Mouse (Mus musculus): ENCODE data around the gene Taf1d.
"Not testable (repeated sequence)": the region's sequence is repeated elsewhere in the genome, so short reads cannot be mapped to it uniquely, and the experiment has no call there.

Taf1d gene

DNA sequence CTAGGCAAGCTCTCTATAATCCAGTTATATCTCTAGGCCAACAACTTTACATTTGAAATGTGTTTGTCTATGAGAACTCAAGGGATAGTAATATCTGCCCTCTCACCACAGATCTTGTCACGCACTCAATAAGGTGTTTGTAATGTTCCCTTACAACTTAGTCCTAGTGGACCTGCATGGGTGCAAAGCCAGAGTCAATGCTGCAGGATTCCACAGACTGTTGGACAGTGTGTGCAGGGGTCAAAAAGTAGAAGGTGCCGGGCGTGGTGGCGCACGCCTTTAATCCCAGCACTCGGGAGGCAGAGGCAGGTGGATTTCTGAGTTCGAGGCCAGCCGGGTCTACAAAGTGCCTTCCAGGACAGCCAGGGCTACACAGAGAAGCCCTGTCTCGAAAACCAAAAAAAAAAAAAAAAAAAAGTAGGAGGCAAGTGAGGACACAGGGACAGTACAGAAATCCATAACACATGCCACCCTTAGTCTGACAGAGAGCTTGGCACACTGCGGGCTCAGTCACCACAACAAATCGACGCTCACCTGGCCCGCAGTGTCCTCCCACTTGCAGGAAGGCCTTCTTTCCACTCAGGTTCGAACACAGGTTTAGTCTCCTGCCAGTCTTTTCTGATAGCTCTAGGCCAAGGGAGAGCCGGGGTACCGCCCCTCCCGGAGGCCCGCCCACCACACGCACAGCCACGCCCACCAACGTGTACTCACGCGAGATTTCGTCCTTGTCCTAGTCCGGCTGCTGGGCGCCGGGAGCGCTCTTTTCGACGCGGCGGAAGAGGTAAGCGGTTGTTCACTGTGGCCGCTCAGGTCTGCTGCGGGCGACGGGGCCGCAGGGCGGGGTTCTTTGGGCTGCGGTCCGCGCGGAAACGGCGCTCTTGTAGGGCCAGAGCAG, at the start of gene Taf1d:
TSS of gene Taf1d (plus strand) at position 712 of the 895 bp plus-strand sequence.
- peak; percentile 97 for DNase-seq (ENCODE audit: low read depth)

DNA sequence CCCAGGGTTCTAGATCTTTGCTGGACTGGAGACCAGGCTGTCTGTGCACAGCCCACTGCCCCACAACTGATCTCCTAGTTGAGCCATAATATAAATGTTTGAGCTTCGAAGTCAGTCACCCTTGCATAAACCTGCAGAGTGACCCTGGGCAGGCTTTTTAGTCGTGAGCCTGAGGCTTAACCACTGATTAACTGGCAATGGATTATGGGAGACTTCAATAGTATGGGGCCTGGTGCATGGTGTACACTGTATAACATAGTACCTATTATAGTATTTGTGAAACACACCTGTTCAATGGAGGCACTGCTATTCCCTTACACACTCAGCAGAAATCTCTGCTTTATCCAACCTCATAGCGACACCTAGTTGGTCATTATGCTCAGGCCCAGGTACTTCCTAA, 49.8 kb upstream of the Taf1d start:
- DNase-seq (ENCODE audit: low read depth) = no peak

DNA sequence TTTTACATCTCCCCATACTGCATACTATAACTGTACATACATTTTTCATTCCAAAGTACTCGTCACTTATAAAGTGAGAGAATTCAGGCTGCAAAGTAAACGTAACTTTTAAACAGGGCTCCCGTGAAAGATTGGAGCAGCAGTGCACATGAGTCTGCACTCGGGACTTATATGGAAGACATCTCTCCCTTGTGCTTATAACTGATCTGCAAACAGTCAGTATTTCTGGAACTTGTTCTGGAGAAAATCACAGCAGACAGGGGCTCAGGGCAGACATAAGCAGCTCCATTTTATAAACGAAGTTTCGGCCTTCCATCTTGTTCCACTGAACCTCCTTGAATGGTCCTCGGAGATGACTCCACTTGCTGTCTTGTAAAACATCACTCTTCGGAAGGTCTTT, 44.0 kb upstream of the Taf1d start:
- DNase-seq (ENCODE audit: low read depth) = no peak

DNA sequence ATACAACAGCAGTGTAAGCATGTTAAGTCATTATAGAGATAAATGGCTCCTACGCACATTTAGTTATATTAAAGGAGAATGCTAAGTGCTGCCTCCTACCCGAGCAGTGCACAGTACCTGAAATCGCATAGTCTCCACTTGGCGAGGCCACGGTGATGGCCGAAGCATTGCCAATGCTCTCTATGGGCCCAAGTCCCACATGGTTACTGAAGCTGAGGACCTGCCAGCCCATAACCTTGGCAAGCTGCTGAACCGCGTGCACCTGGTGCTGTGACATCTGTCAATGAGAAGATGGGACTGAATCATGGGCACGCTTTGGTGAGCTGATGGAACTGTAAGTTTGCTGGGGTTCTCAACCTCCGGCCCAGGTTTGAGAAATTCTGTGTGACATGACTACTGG, 42.5 kb upstream of the Taf1d start:
- DNase-seq (ENCODE audit: low read depth) = no peak

DNA sequence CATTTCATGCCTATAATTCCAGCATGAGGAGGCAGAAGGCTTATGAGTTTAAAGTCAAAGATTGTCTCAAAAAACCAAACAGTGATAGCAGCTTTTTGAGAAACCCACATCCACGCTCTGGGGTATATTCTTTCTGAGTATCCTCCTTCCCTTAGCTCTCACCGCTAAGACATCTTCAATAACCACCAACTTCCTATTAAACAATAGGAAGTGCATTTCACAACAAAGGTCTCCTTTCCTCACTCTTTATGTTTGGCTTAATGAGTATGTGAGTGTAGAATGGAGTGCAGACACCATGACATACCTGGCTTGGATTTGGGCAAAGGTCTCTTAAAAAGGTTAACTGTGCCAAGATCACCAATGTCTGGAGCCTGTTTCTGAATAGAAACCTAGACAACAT, 32.0 kb upstream of the Taf1d start:
- DNase-seq (ENCODE audit: low read depth) = no peak

DNA sequence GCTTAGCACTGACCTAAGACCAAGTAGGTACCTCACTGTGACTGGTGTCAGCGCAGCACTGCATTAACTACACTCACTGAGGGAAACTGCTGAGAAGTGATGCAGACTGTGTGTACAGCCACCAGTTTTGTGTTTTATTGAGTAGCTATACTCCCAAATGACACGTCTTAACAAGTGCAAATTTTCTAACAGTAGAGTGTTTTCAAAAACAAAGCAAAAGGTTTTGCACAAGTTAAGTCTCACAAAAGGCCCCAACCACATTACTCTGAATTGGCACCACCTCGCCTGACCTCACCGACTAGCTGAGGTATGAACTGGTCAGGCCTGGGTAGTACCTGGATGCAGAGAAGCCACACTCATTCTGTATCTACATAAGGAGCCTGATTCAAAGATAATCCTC, 29.2 kb upstream of the Taf1d start:
- no peak for DNase-seq (ENCODE audit: low read depth)

DNA sequence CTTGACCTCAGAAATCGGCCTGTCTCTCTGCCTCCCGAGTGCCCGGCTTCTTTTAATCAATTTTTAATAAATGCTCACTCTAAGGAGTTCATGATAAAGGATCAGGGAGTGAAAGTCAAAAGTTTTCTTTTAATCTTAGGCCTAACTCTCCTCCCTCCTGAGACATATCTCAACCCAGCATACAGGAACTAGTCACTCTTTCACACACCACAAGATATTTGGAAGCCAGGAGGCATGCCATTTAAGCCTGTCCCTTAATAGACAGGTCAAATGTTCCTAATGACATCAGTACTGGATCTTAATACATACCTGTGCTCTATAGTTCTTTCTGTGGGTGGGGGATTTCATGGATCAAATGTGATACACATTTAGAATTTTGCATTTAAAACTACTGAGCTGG, 27.7 kb upstream of the Taf1d start:
- no peak for DNase-seq (ENCODE audit: low read depth)

DNA sequence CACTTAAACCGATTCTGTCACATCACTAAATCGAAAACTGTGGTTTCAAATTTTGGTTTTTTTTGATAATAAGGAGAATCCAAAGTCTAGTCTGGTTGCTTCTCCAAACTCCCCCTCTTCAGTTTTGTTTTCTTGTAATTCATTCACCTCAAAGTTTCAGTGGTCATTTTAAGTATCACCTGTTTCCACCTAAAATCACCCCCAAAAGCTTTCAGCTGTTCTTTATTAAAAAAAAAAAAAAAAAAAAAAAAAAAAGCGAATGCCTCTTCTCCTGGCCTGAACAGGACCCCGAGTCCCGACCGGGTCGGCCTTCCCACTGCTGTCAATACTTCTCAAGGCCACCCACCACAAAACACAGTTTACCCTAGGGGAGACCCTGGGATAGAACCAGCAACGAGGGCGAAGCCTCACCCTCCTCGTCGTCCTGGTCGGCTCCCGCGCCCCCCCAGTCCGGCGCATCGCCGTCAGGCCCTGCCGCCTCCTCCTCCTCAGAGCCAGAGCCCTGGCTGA, 26.8 kb upstream of the Taf1d start:
- no peak for DNase-seq (ENCODE audit: low read depth)

DNA sequence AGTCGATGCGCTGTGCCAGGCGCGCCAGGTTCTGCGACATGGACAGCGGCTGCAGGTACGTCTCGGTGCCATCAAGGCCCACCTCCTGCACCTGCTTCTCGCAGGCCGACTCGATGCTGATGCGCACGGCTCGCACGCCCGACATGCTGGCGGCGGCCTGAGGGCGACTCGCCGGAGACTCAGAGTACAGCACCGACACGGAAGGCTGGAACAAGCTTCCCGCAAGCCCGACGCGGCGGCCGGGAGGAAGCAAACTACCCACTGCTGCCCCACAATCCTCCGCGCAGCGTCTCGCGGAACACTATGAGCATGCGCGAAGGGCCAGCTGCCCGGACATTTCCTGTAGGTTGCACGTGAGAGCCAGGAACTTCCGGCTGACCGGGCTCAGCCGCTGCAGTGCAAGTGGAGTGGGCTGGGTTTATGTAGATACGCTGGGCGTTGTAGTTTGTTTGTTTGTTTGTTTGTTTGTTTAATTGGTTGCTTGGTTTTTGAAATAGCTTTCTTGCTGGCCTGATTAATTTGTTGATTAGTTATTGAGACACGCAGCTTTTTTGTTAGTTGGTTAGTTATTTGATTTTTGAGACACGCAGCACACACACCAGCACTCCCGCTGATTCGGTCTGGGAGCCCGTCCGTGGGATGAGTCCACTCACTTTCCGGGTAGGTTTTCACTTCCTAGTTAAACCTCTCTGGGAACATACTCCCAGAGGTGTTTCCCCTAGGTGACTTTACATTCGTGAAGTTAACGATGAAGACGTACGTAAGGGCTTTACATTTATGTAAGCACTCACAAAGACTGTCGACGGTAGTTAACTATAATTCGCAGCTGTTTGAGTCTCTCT, 26.1 kb upstream of the Taf1d start, which contains the start of gene Med17:
TSS of gene Med17 (minus strand) at position 283 of the 842 bp plus-strand sequence.
- DNase-seq (ENCODE audit: low read depth) = peak; percentile 95

DNA sequence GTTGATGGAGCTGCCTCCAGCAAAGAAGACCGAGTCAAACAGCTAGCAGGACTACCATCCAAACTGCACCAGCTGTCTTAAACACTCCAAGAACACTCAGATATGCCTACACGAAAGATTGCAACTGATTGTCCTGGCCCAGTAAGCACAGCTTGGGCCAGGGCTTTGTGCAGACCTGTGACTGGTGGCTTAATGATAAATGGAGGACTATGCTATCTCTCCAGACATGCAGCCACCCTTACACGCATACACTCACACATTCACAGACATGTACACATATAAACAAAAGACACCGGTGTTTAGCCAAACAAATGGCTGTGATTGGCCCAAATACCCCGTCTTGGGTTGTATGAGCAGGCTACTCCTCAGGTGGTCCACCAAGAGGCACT, 25.5 kb upstream of the Taf1d start:
- no peak for DNase-seq (ENCODE audit: low read depth)

DNA sequence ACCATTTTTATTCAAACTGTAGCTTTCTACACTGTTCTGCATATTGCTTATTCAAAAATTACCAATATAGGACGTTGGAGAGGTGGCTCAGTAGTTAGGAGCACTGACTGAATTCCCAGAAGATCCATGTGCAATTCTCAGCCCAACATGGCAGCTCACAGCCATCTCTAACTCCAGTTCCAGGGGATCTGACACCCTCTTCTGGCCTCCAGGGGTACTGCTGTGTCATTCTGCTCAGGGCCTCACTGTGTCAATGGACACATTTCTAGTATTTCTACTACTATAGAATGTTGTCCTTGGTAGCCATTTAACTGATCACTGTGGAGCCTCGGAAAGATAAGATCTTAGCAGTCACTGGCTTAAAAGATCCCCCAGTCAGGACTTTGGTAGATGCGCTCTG, 20.6 kb upstream of the Taf1d start:
- peak; percentile 17 for DNase-seq (ENCODE audit: low read depth)

DNA sequence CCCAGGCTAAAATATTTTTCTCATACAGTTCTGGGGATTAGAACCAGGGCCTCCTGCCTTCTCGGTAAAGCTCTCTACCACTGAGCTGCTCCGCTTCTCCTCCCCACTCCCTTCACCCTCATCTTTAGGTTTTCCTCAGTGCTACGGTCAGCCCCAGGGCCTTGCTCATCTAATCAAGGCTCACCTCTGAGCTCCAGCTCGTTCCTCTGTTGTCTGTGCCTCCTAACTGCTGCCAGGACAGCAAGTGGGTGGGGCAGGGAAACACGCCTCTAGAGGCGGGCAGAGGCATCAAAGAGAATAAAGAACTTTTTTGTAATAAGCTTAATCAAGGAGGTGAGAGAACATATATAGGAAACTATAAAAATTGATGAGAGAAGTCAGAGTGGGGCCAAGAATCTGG, 18.2 kb upstream of the Taf1d start:
- DNase-seq (ENCODE audit: low read depth) = no peak

DNA sequence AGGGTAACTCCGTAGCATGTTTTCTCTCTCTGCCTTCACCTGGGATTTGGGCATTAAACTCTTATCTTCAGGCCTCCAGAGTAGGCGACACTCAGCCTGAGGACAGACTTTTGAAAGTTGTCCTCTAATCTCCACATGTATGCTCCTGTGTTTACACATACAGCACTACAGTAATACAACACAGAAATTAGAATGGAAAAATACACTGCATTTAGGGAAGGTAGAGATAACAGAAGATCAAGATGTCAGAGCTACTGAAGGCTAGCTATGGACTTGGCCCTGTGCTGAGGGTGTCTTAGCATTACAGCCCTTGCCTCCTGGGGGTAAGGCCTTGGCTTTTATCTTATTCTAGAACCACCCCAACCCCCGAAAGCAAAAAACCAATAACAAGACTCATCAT, 17.6 kb upstream of the Taf1d start:
- no peak for DNase-seq (ENCODE audit: low read depth)

DNA sequence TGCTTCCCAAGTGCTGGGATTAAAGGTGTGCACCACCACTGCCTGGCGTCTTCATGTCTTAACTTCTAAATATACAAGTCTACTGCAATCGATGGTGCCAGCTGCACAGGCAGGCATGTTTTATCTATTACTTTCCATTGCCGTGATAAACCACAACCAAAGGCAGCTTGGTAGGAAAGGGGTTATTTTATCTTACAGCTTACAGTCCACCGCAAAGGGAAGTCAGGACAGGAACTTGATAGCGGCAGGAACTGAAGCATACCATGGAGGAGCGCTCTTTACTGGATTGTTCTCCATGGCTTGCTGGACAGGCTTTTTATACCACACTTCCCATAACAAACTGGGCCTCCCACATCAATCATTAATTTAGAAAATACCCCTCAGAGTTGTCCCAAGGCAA, 16.8 kb upstream of the Taf1d start:
- no peak for DNase-seq (ENCODE audit: low read depth)

DNA sequence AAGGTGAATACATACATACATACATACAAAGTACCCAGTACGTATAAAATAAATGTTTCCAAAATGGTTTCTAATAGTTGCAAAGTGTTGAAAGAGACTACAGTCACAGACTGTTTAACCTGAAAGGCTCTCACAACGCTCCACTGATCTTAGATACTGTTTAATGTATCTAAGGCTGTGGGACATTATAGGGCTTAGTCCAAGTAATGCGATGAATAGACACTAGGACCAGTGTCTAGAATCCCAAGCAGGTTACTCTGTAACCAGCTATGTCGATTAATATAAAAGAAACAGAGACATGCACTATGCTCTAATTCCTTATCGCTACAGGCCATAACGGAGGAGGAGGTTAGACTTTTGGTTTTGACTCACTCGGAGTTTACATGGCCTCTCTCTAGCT, 8.9 kb upstream of the Taf1d start:
- DNase-seq (ENCODE audit: low read depth) = no peak

DNA sequence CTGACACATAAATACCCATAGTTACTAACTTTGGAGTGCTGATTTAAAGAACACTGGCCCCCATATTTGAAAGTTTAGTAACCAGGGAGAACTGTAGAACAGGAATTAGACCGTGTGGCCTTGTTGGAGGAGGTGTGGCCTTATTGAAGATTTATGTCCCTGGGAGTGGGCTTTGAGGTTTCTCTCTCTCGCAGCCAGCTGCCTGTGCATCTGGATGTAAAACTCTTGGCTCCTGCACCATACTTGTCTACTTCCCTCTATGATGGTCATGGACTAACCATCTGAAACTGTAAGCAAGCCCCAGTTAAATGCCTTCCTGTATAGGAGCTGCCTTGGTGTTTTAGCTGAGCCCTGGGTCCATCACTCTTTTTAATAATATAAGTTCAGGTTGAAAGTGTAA, 7.6 kb upstream of the Taf1d start:
- DNase-seq (ENCODE audit: low read depth) = no peak

DNA sequence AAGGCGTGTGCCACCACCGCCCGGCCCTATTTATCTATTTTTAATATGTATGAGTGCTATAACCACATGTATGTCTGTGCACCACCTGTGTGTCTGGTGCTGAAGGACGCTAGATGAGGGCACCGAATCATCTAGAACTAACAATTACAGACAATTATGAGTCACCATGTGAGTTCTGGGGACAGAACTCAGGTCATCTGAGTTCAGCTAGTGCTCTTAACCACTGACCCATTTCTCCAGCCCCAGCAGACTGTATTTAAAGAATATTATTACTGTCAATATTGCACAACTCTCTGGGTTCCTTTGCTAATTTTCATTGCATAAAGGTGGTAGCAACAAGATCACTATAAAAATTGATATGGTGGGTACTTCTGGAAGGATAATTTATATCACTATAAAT, 6.0 kb upstream of the Taf1d start:
- DNase-seq (ENCODE audit: low read depth) = no peak

DNA sequence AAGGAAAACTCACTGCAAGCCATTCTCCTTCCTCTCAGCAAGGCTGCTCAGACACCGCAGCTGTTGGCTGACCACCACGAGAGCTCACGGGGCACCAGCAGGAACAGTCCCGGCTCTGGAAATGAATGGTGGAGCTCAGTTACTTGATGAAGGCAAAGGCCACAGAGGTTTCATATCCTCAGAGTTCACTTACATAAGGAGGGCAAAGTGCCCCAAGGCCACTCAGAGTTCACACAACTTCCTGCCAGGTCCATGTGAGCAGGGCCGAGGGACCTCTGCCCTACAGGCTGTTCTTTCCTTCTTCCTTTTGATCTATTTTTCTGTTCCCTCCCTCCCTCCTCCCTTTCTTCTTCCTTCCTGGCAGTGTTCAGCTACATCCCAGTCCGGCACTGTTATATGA, 4.6 kb upstream of the Taf1d start:
- DNase-seq (ENCODE audit: low read depth) = no peak

DNA sequence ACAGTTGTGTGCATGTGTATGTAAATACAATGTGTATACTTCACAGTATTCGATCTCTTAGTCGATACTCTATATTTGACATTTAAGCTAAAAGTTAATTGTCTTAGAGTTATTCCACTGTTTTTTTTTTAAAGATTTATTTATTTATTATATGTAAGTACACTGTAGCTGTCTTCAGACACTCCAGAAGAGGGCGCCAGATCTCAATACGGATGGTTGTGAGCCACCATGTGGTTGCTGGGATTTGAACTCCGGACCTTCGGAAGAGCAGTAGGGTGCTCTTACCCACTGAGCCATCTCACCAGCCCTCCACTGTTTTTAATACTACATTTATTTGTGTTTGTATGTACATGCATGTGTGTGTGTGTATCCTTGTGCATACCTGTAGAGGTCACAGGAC, 4.0 kb upstream of the Taf1d start:
- not testable (repeated sequence) for DNase-seq (ENCODE audit: low read depth)

DNA sequence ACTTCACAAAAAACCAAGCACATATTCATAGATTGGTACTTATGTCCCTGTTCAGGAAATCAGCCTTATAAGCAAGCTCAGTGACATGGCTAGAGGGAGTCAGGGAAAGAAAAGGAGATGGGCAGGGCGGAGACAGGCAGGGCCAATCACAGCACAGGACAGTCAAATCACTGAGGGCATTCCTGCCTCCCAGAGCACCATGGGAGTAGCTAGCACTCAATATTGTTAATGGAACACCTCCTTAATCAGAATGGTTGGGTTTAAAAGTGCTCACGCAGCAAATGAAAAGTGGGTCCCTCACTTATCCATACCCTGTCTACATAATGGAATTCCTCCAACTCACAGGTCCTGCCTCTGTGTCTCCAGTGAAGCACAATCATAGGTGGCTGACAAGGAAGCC, 3.1 kb upstream of the Taf1d start:
- DNase-seq (ENCODE audit: low read depth) = no peak

DNA sequence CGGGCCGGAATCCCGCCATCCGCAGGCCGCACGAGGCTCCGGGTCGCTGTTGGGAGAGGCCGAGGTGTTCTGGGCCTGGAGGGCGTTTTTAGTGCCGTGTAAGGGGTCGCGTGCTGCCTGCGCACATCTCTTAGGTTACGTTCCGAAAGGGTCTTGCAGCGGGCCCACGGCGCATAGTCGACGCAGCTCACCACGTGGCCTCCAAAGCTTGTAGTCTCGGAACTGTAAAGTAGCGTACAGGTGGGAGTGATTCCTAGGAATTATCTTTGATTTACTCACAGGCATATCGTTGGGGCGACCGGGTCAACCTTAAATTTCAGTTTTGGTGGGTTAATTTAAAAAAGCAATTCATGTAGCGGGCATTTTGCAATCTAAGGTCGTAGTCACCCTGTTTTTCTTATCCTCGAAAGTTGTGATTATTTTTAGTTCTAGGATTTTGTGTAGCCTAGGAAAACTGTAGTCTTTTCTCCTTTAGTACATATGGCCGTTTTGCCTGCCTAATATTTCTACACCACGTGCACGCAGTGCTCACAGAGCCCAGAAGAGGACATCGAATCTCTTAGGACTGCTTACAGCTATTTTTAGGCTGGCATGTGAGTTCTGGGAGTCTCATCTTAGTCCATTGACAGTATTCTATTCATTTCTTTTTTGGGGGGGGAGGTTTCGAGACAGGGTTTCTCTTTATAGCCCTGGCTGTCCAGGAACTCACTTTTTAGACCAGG, 545 bp downstream of the Taf1d start, which contains the start of gene 4931406C07Rik:
TSS of gene 4931406C07Rik (minus strand) at position 51 of the 722 bp plus-strand sequence.
- DNase-seq (ENCODE audit: low read depth) = peak; percentile 37

DNA sequence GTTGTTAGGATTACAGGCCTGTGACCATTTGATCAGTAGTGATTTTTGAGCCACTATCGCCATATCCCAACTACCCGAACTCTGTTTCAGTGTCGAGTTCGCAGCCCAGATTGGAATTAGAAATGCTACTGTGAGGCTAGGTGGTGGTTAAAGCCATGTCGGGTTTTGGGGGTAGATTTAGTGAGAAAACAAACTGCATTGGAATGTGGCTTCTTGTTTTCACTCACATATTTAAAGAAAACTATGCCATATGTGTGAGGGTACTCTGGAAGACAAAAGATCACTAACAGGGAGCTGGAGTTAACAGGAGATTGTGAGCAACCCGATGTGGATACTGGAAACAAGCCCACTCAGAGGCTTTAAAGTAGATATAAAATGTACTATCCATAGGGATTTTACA, 1.2 kb downstream of the Taf1d start:
- peak; percentile 12 for DNase-seq (ENCODE audit: low read depth)

Measured in NIH3T3 (cell line).